Mouse (Mus musculus) heart, embryonic 14.5 days (tissue): ENCODE data around the gene Slc16a13. TPM values are rescaled to one million over a fixed set of nuclear protein-coding genes. Genes with fewer than 3 reads are reported as not detected.

ENCODE experiments used
- ATAC-seq: fragments of 200-750 bp; cut with Nextera tagmentation; 2 replicates; pipeline ENCODE4 v1.8.0; 2017; ENCODE audit warnings: low read depth, moderate TSS enrichment; ENCODE audit not compliant: insufficient number of reproducible peaks, insufficient read depth, low FRiP score
- H3K27ac ChIP-seq, 2 experiments: fragments of 200-500 bp in 1 of 2; fragments of 300-500 bp in 1 of 2; sonication (generic) in 1 of 2; replicated peaks in 1 of 2; 2 replicates each; pipeline ENCODE4 v1.5.1; 2012 to 2014; ENCODE audit warnings: low read depth in 2 of 2, low read length in 2 of 2, control low read depth in 1 of 2, mild to moderate bottlenecking in 1 of 2, mixed read lengths in 1 of 2; ENCODE audit not compliant: control insufficient read depth in 1 of 2, insufficient read depth in 1 of 2
- H3K27me3 ChIP-seq: fragments of 300-500 bp; sonication (generic); 2 replicates; pipeline ENCODE4 v1.6.1; 2014; ENCODE audit warnings: mild to moderate bottlenecking, low read length, control low read depth; ENCODE audit not compliant: control insufficient read depth, insufficient read depth
- H3K36me3 ChIP-seq: fragments of 300-500 bp; sonication (generic); 2 replicates; pipeline ENCODE4 v1.6.1; 2014; ENCODE audit warnings: mild to moderate bottlenecking, control low read depth, low read length, mixed read lengths; ENCODE audit not compliant: control insufficient read depth, insufficient read depth
- H3K4me1 ChIP-seq, 2 experiments: fragments of 200-500 bp in 1 of 2; fragments of 300-500 bp in 1 of 2; sonication (generic) in 1 of 2; 2 replicates each; pipeline ENCODE4 v1.6.1; 2012 to 2014; ENCODE audit warnings: low read length in 2 of 2, control low read depth in 1 of 2, mixed read lengths in 1 of 2; ENCODE audit not compliant: control insufficient read depth in 2 of 2, insufficient read depth in 2 of 2
- H3K4me2 ChIP-seq: fragments of 300-500 bp; sonication (generic); 2 replicates; pipeline ENCODE4 v1.6.1; 2014; ENCODE audit warnings: mild to moderate bottlenecking, low read length
- H3K4me3 ChIP-seq, 2 experiments: fragments of 200-500 bp in 1 of 2; fragments of 300-500 bp in 1 of 2; sonication (generic) in 1 of 2; 2 replicates each; pipeline ENCODE4 v1.5.1; 2012 to 2014; ENCODE audit warnings: low read length in 2 of 2, mild to moderate bottlenecking in 2 of 2, control low read depth in 1 of 2, low read depth in 1 of 2, moderate library complexity in 1 of 2; ENCODE audit not compliant: control insufficient read depth in 1 of 2, insufficient read depth in 1 of 2
- H3K9ac ChIP-seq: fragments of 300-500 bp; sonication (generic); 2 replicates; pipeline ENCODE4 v1.6.1; 2014; ENCODE audit warnings: mild to moderate bottlenecking, low read length
- H3K9me3 ChIP-seq: fragments of 300-500 bp; sonication (generic); 2 replicates; pipeline ENCODE4 v1.6.1; 2016; ENCODE audit warnings: low read length, control low read depth; ENCODE audit not compliant: control insufficient read depth
- WGBS: fragments of 180-500 bp; shearing (Covaris S2); extraction: QIAGEN DNeasy Blood & Tissue Kit; methylation state at CpG from one replicate; pipeline ENCODE4 v1.1.7; 2014; 5-methylcytosine and 5-hydroxymethylcytosine counted together
- polyA plus RNA-seq: library from polyadenylated mRNA; unstranded; fragments of >200 nt; fragmentation: Nextera tagmentation; extraction: Ambion mirVana; gene quantifications from 2 replicates; pipeline ENCODE4 v1.2.1, GENCODE M21; 2014

Slc16a13 gene
- polyA plus RNA-seq = 4.9 and 6.4 TPM in 2 replicates

DNA sequence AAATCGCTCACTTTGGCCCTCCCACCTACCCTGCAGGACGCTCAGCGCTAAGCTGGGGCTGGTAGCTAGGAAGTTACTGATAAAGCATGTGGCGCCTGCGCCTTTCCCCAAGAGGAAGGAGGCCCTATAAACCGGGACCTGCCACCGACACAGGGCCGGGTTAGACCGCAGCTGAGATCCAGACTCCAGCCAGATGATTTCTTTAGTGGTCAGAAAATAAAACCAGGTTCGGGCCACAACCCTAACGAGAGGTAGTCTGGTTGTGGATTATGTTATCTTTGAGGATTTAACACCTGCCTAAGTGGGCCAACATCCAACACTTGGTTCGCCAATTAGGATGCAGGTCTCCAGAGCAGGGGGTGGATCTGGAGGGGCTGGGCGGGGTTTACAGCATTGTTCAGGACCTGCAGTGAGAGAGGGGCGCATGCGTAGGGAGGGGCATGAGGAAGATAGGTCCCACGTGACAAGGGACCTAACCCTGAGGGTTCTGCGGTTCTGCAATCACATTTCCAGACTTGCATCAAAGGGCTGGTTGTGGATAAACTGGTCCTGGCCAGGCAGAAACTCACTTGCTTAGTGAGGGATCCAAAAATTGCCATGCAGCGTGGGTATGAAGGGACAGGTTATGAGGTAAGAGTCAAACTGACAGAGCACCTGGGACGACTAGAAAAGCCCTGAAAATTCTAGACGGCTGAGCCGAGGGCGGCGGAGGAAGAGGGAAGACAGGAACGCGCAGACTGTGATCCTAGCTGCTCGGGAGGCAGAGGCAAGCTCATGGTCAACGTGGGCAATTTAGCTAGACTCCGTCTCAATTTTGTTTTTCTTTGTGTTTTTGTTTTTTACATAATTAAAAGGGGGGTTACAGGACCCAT, at the start of gene Slc16a13:
TSS of gene Slc16a13 (minus strand) at position 334 of the 872 bp plus-strand sequence.
- peak; percentile 88 for ATAC-seq
- under 1% methylated on average over 28 of the region's 28 CpGs for WGBS
- Histone ChIP-seq H3K9ac (peak within 1 kb of the TSS; percentile 74), H3K36me3 (0 out of 2 replicates have a peak, but pooled peaks cover 3% of the 10 kb centered on the region), H3K4me2 (peak within 1 kb of the TSS; percentile 90), H3K4me1 (peaks cover 13 to 19% of the 10 kb centered on the region in 2 experiments), H3K4me3 (peak within 1 kb of the TSS; percentile 46 to 63), H3K9me3 (no peaks in the 10 kb centered on the region), H3K27ac (peak within 1 kb of the TSS; percentile 81 to 88), H3K27me3 (peaks cover 23% of the 10 kb centered on the region)

DNA sequence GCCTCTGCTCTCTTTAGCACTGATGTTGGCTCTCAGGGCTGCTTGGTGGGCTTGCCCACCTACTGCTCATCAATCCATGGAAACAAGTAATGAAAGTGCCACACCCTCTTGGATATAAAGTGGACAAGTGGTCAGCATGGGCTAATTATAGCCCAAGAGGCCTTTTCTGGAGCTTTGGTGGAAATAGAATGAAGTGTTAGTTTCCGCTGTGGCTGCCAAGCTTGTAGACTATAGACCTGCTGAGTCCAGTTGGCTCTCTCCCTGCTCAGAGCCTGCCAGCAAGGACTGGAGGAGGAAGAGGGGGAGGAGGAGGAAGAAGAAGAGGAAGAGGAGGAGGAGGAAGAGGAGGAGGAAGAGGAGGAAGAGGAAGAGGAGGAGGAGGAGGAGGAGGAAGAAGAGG, 45.5 kb upstream of the Slc16a13 start:
- no peak overlapping the region for H3K9ac ChIP-seq
- H3K4me1 ChIP-seq = peaks cover 10 to 14% of the 10 kb centered on the region in 2 experiments
- WGBS = 56% methylated on average over 1 of the region's 1 CpGs
- H3K9me3 ChIP-seq = no peaks in the 10 kb centered on the region
- no peak for ATAC-seq
- H3K27me3 ChIP-seq = no peaks in the 10 kb centered on the region
- H3K4me2 ChIP-seq = no peak overlapping the region
- no peak overlapping the region for H3K4me3 ChIP-seq
- no peaks in the 10 kb centered on the region for H3K36me3 ChIP-seq
- H3K27ac ChIP-seq = peak overlapping the region; percentile 47 to 48; a peak in 3 of 4 replicates

GRCm38 (mm10) chr11:70265819-70266218, 45.0 kb upstream of the Slc16a13 start:
- no peak overlapping the region; the same call in 1 of the 2 replicates for H3K9ac ChIP-seq
- H3K4me3 ChIP-seq = no peak overlapping the region
- 52% methylated on average over 4 of the region's 4 CpGs for WGBS
- H3K4me1 ChIP-seq = peaks cover 10 to 14% of the 10 kb centered on the region in 2 experiments
- H3K36me3 ChIP-seq = no peaks in the 10 kb centered on the region
- peak overlapping the region; percentile 47 to 48; a peak in 3 of 4 replicates for H3K27ac ChIP-seq
- no peaks in the 10 kb centered on the region for H3K27me3 ChIP-seq
- H3K9me3 ChIP-seq = no peaks in the 10 kb centered on the region
- ATAC-seq = no peak
- no peak overlapping the region for H3K4me2 ChIP-seq

DNA sequence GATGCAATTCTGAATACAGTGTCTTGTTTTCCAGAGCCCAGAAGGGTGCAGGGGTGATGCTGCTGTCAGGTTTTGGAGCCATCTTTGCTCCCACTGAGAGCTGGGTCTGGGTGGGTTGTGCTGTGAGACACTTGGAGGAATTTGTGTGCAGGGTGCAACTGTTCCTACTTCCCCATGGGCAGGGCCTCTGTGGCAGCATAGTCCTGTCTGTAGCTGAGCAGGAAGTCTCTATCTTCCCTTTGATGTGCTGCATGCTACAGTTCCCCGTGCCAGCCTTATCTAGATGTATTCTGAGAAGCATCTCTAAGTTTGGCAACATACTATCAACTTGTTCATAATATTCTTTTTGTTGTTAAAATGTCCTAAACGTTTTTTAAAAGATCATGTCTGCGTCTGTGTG, 44.4 kb upstream of the Slc16a13 start:
- H3K27ac ChIP-seq = 0 out of 4 replicates have a peak overlapping the region, but pooled peaks of 1 of the 2 experiments have one; percentile 47
- no peak for ATAC-seq

GRCm38 (mm10) chr11:70259035-70259434, 38.2 kb upstream of the Slc16a13 start:
- no peak overlapping the region for H3K27ac ChIP-seq

More for the DNA sequence above, 44.4 kb upstream of the Slc16a13 start:
- H3K27me3 ChIP-seq = no peaks in the 10 kb centered on the region
- H3K4me2 ChIP-seq = no peak overlapping the region
- 39% methylated on average over 3 of the region's 3 CpGs for WGBS
- peaks cover 10 to 14% of the 10 kb centered on the region in 2 experiments for H3K4me1 ChIP-seq
- H3K9ac ChIP-seq = no peak overlapping the region; the same call in 1 of the 2 replicates
- H3K36me3 ChIP-seq = no peaks in the 10 kb centered on the region
- H3K9me3 ChIP-seq = no peaks in the 10 kb centered on the region
- no peak overlapping the region for H3K4me3 ChIP-seq

GRCm38 (mm10) chr11:70254931-70255531, 34.2 kb upstream of the Slc16a13 start, which contains the start of gene Alox12:
Alox12 (minus strand) TSS chr11:70255353.
- peak within 1 kb of the TSS; percentile 73 for H3K4me2 ChIP-seq
- no peak for ATAC-seq
- H3K27ac ChIP-seq = no peak within 1 kb of the TSS
- peak within 1 kb of the TSS; percentile 29 to 43 for H3K4me3 ChIP-seq
- 1% methylated on average over 25 of the region's 25 CpGs for WGBS
- H3K36me3 ChIP-seq = no peaks in the 10 kb centered on the region
- H3K9ac ChIP-seq = peak within 1 kb of the TSS; percentile 67
- 0 out of 2 replicates have a peak, but pooled peaks cover 2% of the 10 kb centered on the region for H3K9me3 ChIP-seq
- peaks cover 43% of the 10 kb centered on the region for H3K27me3 ChIP-seq
- peaks cover 5 to 8% of the 10 kb centered on the region in 2 experiments; a peak in 3 of 4 replicates for H3K4me1 ChIP-seq

More at GRCm38 (mm10) chr11:70259035-70259434, 38.2 kb upstream of the Slc16a13 start:
- Histone ChIP-seq H3K4me1 (peaks cover 5 to 6% of the 10 kb centered on the region in 2 experiments; a peak in 3 of 4 replicates), H3K4me3 (no peak overlapping the region), H3K9me3 (0 out of 2 replicates have a peak, but pooled peaks cover 2% of the 10 kb centered on the region), H3K4me2 (no peak overlapping the region), H3K36me3 (no peaks in the 10 kb centered on the region), H3K27me3 (peaks cover 16% of the 10 kb centered on the region), H3K9ac (no peak overlapping the region)
- WGBS = 82% methylated on average over 4 of the region's 4 CpGs
- no peak for ATAC-seq

GRCm38 (mm10) chr11:70254337-70254736, 33.5 kb upstream of the Slc16a13 start:
- no peak for ATAC-seq

More at GRCm38 (mm10) chr11:70254337-70254736, 33.5 kb upstream of the Slc16a13 start:
- Histone ChIP-seq H3K27ac (no peak overlapping the region), H3K9ac (peak overlapping the region; percentile 67; the same call in 1 of the 2 replicates), H3K4me2 (peak overlapping the region; percentile 73), H3K9me3 (0 out of 2 replicates have a peak, but pooled peaks cover 2% of the 10 kb centered on the region), H3K4me3 (peak overlapping the region; percentile 29 to 43), H3K36me3 (no peaks in the 10 kb centered on the region), H3K4me1 (peaks cover 5 to 8% of the 10 kb centered on the region in 2 experiments; a peak in 3 of 4 replicates), H3K27me3 (peaks cover 43% of the 10 kb centered on the region)
- WGBS = 7% methylated on average over 18 of the region's 18 CpGs
